Mouse (Mus musculus) embryo, embryonic 11 days (tissue): Measurements from ENCODE around the gene Rufy3.
"Not testable (repeated sequence)": the region's sequence is repeated elsewhere in the genome, so short reads cannot be mapped to it uniquely, and the experiment has no call there.

ENCODE experiments used
- DNase-seq: peaks from one replicate; pipeline ENCODE4 v3.0.0-alpha.2; 2015

The Rufy3 gene

GRCm38 (mm10) chr5:88564501-88565147 lies at the start of gene Rufy3:
TSS of gene Rufy3 (plus strand) at chr5:88565040.
- peak; percentile 91 for DNase-seq

DNA sequence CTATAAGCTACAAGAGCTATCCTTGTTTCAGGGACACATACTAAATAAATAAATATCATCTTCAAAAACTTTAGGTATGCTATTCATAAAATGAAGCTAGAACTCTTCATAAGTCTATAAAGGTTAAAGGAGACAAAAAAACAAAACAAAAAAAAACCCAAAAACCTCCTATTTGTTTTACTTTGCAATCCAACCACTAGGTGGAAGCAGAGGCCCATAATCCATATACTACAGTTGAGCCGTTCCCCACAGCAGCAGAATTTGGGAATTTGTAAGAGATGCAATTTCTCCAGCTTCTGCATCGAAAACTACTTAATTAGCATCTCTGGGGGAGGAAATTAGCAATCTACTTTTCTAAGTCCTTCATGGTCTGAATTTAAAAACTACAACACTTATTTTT lies 45.6 kb upstream of the Rufy3 start:
- peak; percentile 72 for DNase-seq

DNA sequence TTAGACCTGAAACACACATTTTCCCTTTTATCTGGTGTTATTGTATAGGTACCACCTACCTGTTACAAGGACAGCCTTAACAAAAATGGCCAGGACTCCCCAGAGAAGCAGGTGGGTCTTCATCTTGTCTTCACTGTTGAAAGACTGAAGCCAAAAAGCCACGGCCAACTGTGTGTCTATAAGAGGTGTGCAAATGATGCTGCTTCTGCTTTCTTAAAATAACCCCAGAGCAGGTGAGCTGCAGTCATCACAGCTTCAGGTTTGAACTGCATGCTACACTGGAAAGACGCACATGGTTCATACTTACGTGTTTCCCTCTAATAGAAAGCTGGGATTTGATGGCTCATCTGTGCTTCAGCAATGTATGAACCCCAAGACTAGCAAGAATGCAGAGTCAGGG lies 37.2 kb upstream of the Rufy3 start, which contains the start of gene Jchain:
Gene Jchain, minus strand, starts transcription at position 235 of the 400 bp plus-strand sequence.
- no peak for DNase-seq

GRCm38 (mm10) chr5:88530908-88531307 lies 33.9 kb upstream of the Rufy3 start:
- no peak for DNase-seq

- no peak for DNase-seq
Measured at GRCm38 (mm10) chr5:88534697-88535096, 30.1 kb upstream of the Rufy3 start.

DNA sequence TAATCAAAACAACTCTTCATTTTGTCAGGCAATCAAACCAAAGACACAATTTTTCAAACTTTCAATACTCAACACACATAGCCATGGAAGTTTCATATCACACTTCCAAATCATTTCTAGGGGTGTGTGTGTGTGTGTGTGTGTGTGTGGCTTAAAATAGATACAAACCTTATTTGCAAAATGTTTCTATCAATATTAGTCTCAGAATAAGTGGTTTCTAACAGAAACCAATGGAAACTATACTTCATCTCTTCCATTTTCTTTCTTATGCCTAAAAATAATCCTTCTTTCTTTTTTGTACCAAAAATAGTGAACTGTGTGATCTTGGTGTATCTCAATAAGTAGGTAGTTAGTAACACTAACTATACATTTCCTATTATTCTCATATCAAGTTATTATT lies 24.0 kb upstream of the Rufy3 start:
- no peak for DNase-seq

DNA sequence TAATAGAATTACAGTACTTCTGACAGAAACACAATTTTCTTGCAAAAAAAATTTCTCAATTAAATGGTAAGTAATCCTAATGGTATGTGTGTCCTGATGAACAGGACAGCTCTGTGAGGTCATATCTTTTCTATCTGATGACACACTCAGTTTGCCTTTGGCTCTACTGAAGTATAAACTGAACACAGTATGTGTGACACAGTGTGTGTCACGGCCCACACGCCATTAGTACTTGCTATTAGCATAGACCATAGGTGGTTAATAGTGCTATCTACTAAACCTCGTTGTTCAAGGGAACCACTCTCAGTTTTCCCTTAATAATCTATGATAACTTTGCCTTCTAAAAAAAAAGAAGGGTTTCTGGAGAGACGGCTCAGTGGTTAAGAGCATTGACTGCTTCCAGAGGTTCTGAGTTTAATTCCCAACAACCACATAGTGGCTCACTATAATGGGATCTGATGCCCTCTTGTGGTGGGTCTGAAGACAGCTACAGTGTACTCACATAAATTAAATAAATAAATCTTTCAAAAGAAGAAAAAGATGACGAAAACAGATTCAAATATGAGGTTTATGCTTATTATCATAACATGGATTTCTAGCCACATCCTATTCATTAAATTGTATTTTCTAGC lies 22.1 kb upstream of the Rufy3 start:
- DNase-seq, result peak; percentile 61

- DNase-seq, result not testable (repeated sequence)
Measured at GRCm38 (mm10) chr5:88544411-88544810, 20.4 kb upstream of the Rufy3 start.

DNA sequence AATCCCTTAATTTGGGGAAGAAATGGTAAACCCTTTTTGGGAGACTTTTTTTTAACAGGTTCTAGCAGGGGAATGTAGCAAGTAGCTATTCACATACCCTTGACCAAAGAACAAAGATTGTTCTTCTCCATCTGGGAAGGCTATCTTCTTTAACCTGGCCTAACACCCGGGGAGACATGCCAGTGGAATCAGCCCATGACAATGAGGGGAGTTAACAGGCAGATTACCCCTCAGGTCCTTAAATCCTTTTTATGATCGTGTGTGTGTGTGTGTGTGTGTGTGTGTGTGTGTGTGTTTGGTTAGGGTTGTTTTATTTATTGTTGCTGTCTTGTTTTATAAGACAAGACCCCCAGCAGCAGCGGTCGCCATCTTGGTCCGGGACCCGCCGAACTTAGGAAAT lies 19.3 kb upstream of the Rufy3 start:
- no peak for DNase-seq

DNA sequence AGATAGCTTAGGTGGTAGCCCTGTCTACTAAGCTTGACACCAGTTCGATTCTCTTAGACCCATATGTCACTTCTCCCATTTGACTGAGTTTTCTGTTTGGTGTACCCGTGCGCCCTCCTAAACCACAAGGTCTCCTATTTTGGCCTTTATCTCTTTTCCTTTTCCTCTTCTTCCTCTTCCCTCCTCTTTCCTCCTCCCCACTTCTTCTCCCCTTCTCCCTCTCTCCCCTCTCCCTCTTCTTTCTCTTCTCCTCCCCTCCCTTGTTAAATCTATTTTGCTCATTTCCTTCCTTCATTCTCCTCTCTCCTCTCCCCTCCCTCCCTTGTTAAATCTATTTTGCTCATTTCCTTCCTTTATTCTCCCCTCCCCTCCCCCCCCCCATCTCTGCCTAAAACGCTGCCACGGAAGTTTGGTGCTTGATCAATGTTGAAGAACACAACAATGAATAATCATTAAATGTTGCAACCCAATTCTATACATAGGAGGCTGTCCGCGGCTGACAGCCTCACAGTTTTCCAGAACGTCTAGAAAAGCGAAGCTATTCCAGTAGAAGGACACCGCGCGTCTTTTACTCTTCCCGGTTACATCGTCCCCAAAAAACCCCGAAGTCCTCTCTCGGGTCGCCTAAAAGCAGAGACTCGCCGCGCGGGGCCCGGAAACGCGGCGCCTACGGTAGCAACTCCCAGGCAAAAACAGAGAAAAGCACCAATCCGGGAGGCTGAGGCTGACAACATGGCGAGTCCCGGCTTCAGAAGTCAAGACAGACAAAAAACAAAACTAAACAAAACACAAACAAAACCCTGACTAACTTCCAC lies 11.4 kb upstream of the Rufy3 start:
- DNase-seq, result peak; percentile 6

- DNase-seq, result peak; percentile 97
Measured at GRCm38 (mm10) chr5:88554086-88554886, 10.6 kb upstream of the Rufy3 start, which contains the start of gene Utp3. TSS of gene Utp3 (plus strand) at chr5:88554462.

DNA sequence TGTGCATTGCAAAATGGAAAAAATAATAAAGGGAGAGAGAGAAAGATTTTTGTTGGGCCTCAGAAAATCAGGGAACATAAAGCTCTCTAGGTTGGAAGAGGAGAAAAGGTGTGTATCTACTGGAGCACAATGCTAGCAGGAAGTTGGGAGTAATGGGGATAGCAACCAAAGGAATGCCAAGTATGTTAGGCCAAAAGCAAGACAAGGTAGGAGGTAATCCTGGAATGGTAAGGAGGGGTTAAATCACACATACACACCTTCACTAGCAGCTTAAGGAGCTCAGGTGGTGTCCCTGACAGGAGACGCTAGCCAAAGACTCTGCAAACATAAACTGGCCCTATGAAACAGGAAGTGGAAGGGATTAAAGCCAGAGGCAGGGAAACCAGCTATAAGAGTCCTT lies 5.8 kb upstream of the Rufy3 start:
- DNase-seq, result no peak

DNA sequence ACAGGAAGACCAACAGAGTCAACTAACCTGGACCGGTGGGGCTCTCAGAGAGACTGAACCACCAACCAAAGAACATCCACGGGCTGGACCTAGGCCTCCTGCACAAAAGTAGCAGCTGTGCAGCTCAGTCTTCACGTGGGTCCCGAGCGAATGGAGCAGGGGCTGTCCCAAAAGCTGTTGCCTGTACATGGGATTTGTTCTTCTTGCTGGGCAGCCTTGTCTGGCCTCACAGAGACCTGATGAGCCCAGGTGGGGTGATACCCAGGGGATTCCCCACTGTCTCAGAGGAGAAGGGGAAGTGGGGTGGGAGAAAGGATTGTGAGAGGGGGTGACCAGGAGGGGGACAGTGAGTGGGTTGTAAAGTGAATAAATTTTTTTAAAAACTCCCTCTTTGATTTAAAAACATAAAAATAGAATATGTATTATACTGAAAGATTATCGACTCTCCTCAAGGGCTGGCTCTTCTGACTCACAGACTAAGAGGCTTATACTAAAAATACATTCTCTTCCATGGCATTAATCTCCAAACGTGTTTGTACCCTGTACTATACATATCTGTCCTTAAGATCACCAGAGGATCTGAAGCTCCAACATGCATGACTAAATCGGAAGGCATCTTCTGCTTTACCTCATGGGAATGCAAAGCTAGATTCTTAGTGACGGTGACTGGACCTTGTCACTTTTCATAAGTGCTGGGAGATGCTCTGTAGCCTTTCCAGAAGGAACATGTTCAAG lies 3.6 kb upstream of the Rufy3 start:
- DNase-seq, result no peak

GRCm38 (mm10) chr5:88562863-88563780 lies 1.7 kb upstream of the Rufy3 start:
- no peak for DNase-seq

- DNase-seq, result peak; percentile 75
Measured at GRCm38 (mm10) chr5:88565148-88566033, 551 bp downstream of the Rufy3 start.

DNA sequence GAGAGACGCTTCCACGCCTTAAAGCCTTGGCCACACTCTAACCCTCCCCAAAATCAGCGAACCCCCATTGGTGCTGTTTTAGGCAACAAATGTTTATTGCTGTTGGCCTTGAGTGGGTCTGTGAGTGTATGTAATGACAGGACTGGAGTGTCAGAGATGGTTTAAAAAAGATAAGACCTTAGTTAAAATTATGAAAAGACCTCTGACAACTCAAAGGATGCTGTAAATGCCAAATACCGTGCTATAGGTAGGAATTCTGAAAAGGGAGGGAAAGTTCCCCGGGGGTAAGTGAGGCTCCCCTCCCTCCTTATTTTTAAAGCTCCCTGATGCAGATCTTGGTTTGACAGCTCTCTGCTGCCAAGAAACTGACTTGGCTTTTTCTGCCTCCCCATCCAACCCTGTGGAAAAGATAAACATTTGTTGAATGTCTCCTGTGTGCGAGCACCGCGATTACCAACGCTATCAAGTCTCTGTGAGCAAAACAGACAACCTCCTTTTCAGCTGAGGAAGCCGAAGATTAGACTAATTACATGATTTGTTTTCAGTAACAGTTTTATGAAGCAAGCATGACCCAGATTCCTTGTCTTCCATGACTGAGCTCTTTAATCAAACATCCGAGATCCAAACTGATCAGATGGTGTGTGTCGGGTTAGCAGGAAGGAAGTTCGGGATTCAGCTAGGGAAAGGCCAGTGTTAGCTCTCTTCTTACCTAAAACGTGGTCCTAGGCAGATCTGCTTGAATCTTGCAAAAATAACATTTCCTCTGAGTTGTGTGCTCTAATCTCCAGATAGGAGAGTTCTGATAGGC lies 1.4 kb downstream of the Rufy3 start:
- peak; percentile 8 for DNase-seq

DNA sequence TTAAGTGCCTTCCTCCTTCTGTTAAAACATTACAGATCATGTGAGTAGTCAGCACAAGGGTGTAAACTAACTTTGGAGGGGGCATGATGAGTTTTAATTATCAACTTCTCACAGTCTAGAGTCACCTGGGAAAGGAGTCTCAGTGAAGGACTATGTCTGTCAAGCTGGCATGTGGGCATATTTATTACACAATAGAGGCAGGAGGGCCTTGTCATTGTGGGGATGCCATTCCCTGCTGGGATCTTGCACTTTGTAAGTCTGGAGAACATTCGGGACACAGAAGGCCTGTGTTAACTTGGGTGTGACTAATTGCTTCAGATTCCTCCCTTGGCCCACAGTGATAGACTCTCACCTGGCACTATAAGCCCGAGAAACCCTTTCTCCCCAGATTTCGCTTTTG lies 4.7 kb downstream of the Rufy3 start:
- DNase-seq, result no peak

GRCm38 (mm10) chr5:88574829-88575228 lies 10.0 kb downstream of the Rufy3 start:
- no peak for DNase-seq
